Mouse (Mus musculus): ENCODE measurements around the gene Clcn3.

- TF ChIP-seq CTCF (IDR thresholded peaks at IDR 0.05) (no peak), EP300 (IDR thresholded peaks at IDR 0.05) (no peak)
These were observed 13.4 kb upstream of the Clcn3 start for GRCm38 (mm10) chr8:60996468-60996867.
